ENCODE assay signal across 28 mouse cellular contexts in genomic region chr2:160848186-160848585, GRCm38 (mm10). TPM values are rescaled to one million over a fixed set of nuclear protein-coding genes. Genes with fewer than 3 reads are reported as not detected.
A peak's percentile ranks its signal among the peaks of the same experiment; 100 is the strongest.
DNase-seq lines count a peak whose midpoint lies in the region; ATAC-seq and TF ChIP-seq lines count a peak whose summit lies in the region.
"Had no signal": no experiment of that assay in that cellular context is flagged by ENCODE, and none has a peak within 500 bp of the region (broad histone marks: within the 10 kb centered on the region; RNA-seq: fewer than 3 reads in every experiment).

No protein-coding gene starts in this region.

- peak; percentile 92 for DNase-seq in heart, adult 11 months
- DNase-seq in heart, postnatal 10 days = peak; percentile 20 to 26
- DNase-seq in heart, postnatal 25 days (ENCODE audit: low spot score) = no peak
- peak; percentile 70 for DNase-seq in liver, adult 2 months (ENCODE audit: extremely low read depth, low read depth, low spot score)
- peak; percentile 54 for DNase-seq in skeletal muscle tissue, adult 2 months (ENCODE audit: low read depth, low spot score)
- no peak for DNase-seq in embryonic facial prominence, embryonic 10.5 days (ENCODE audit: low spot score)
- DNase-seq: adrenal gland, adult 2 months; adrenal gland, postnatal 14 days; cerebellum, adult 11 months; cerebellum, adult 2 months; cerebellum, adult 9-11 months; cerebellum, postnatal 25 days; gastrocnemius, postnatal 14 days had no signal

- no peaks in the 10 kb centered on the region for H3K9me3 ChIP-seq in heart, embryonic 11.5 days (replicated peaks; ENCODE audit: control insufficient read depth, low read length)
- H3K9me3 ChIP-seq in liver, embryonic 12.5 days (replicated peaks) = no peaks in the 10 kb centered on the region
- H3K9me3 ChIP-seq in embryonic facial prominence, embryonic 10.5 days = no peaks in the 10 kb centered on the region
- H3K9me3 ChIP-seq: embryonic facial prominence, embryonic 13.5 days; forebrain, embryonic 12.5 days; forebrain, embryonic 15.5 days; heart, embryonic 10.5 days; heart, embryonic 15.5 days; hindbrain, embryonic 10.5 days; hindbrain, embryonic 13.5 days; intestine, embryonic 15.5 days had no signal

- 80% methylated on average over 2 of the region's 2 CpGs for whole genome bisulfite sequencing in heart, embryonic 11.5 days (ENCODE audit: insufficient replicate concordance)
- WGBS in liver, adult 2 months = 32% methylated on average over 2 of the region's 2 CpGs
- WGBS in liver, embryonic 12.5 days (ENCODE audit: insufficient replicate concordance) = 68% methylated on average over 2 of the region's 2 CpGs
- 81% methylated on average over 2 of the region's 2 CpGs for WGBS in embryonic facial prominence, embryonic 10.5 days

- intact Hi-C loops in heart, postnatal 10 days (cut with DNase I) = no loop called here
- intact Hi-C loops in heart, postnatal 25 days (cut with DNase I) = no loop called here

- H3K79me2 ChIP-seq in liver, adult 2 months (ENCODE audit: control insufficient read depth, insufficient read depth, low read length) = peaks cover 37% of the 10 kb centered on the region; the same call in 1 of the 2 replicates

- no peak overlapping the region for H3K4me2 ChIP-seq in heart, embryonic 11.5 days
- H3K4me2 ChIP-seq in liver, embryonic 12.5 days = no peak overlapping the region
- H3K4me2 ChIP-seq: embryonic facial prominence, embryonic 13.5 days; forebrain, embryonic 12.5 days; forebrain, embryonic 15.5 days; heart, embryonic 15.5 days; hindbrain, embryonic 13.5 days; intestine, embryonic 15.5 days had no signal

- H3K36me3 ChIP-seq in heart, embryonic 11.5 days (ENCODE audit: control insufficient read depth, insufficient read depth, low read length) = no peaks in the 10 kb centered on the region
- H3K36me3 ChIP-seq in liver, adult 2 months (ENCODE audit: control insufficient read depth, insufficient read depth, low read length) = peaks cover 3% of the 10 kb centered on the region; the same call in 1 of the 2 replicates
- no peaks in the 10 kb centered on the region for H3K36me3 ChIP-seq in liver, embryonic 12.5 days
- H3K36me3 ChIP-seq in embryonic facial prominence, embryonic 10.5 days (replicated peaks) = no peaks in the 10 kb centered on the region
- H3K36me3 ChIP-seq: embryonic facial prominence, embryonic 13.5 days; forebrain, embryonic 12.5 days; forebrain, embryonic 15.5 days; heart, embryonic 10.5 days; heart, embryonic 15.5 days; hindbrain, embryonic 10.5 days; hindbrain, embryonic 13.5 days; intestine, embryonic 15.5 days had no signal

- H3K4me3 ChIP-seq in heart, embryonic 11.5 days (ENCODE audit: low read depth, low read length) = no peak overlapping the region
- no peak overlapping the region for H3K4me3 ChIP-seq in liver, adult 2 months (ENCODE audit: insufficient read depth, low read depth, low read length)
- H3K4me3 ChIP-seq in liver, embryonic 12.5 days = no peak overlapping the region
- no peak overlapping the region for H3K4me3 ChIP-seq in embryonic facial prominence, embryonic 10.5 days
- H3K4me3 ChIP-seq: embryonic facial prominence, embryonic 13.5 days; erythroblast, embryonic 14.5 days; forebrain, embryonic 12.5 days; forebrain, embryonic 15.5 days; heart, embryonic 10.5 days; heart, embryonic 15.5 days; hindbrain, embryonic 10.5 days; hindbrain, embryonic 13.5 days; intestine, embryonic 15.5 days had no signal

- H3K9ac ChIP-seq in heart, embryonic 11.5 days (ENCODE audit: low read depth, low read length) = no peak overlapping the region
- peak overlapping the region; percentile 17; the same call in 1 of the 2 replicates for H3K9ac ChIP-seq in liver, adult 2 months (ENCODE audit: low read depth, low read length)
- H3K9ac ChIP-seq in liver, embryonic 12.5 days = no peak overlapping the region
- H3K9ac ChIP-seq: embryonic facial prominence, embryonic 13.5 days; forebrain, embryonic 12.5 days; forebrain, embryonic 15.5 days; heart, embryonic 15.5 days; hindbrain, embryonic 13.5 days; intestine, embryonic 15.5 days had no signal

- H3K27ac ChIP-seq in heart, embryonic 11.5 days (ENCODE audit: low read depth, low read length) = no peak overlapping the region
- peak overlapping the region; percentile 65 for H3K27ac ChIP-seq in liver, adult 2 months (replicated peaks; ENCODE audit: insufficient read depth, low read depth, low read length)
- no peak overlapping the region for H3K27ac ChIP-seq in liver, embryonic 12.5 days
- no peak overlapping the region for H3K27ac ChIP-seq in embryonic facial prominence, embryonic 10.5 days (replicated peaks)
- H3K27ac ChIP-seq: embryonic facial prominence, embryonic 13.5 days; forebrain, embryonic 12.5 days; forebrain, embryonic 15.5 days; heart, embryonic 10.5 days; heart, embryonic 15.5 days; hindbrain, embryonic 10.5 days; hindbrain, embryonic 13.5 days; intestine, embryonic 15.5 days had no signal

- no peak for TF ChIP-seq CTCF in liver, adult 2 months (IDR thresholded peaks at IDR 0.05; ENCODE audit: low read depth, low read length)

- no peaks in the 10 kb centered on the region for H3K27me3 ChIP-seq in heart, embryonic 11.5 days (ENCODE audit: control insufficient read depth, insufficient read depth, low read length)
- H3K27me3 ChIP-seq in liver, adult 2 months (ENCODE audit: control insufficient read depth, insufficient read depth, low read length) = no peaks in the 10 kb centered on the region
- H3K27me3 ChIP-seq in liver, embryonic 12.5 days (replicated peaks) = no peaks in the 10 kb centered on the region
- H3K27me3 ChIP-seq in embryonic facial prominence, embryonic 10.5 days (replicated peaks; ENCODE audit: low read depth, poor library complexity, severe bottlenecking) = no peaks in the 10 kb centered on the region
- H3K27me3 ChIP-seq: embryonic facial prominence, embryonic 13.5 days; forebrain, embryonic 12.5 days; forebrain, embryonic 15.5 days; heart, embryonic 15.5 days; hindbrain, embryonic 13.5 days; intestine, embryonic 15.5 days had no signal

- no peak for TF ChIP-seq POLR2A in liver, adult 2 months (IDR thresholded peaks at IDR 0.05; ENCODE audit: extremely low read depth, insufficient read depth, low read length)

- ATAC-seq in heart, embryonic 11.5 days (replicated peaks; ENCODE audit: insufficient number of reproducible peaks, low FRiP score, low TSS enrichment) = no peak
- no peak for ATAC-seq in liver, embryonic 12.5 days
- ATAC-seq: CD4-positive, CD25-positive, alpha-beta regulatory T cell, adult 4 months; forebrain, embryonic 15.5 days; hindbrain, embryonic 16.5 days; intestine, embryonic 15.5 days had no signal

- no peaks in the 10 kb centered on the region for H3K4me1 ChIP-seq in heart, embryonic 11.5 days (ENCODE audit: control insufficient read depth, insufficient read depth, low read length)
- peaks cover 37% of the 10 kb centered on the region for H3K4me1 ChIP-seq in liver, adult 2 months (ENCODE audit: control insufficient read depth, insufficient read depth, low read length)
- no peaks in the 10 kb centered on the region for H3K4me1 ChIP-seq in liver, embryonic 12.5 days
- no peaks in the 10 kb centered on the region for H3K4me1 ChIP-seq in embryonic facial prominence, embryonic 10.5 days
- H3K4me1 ChIP-seq: embryonic facial prominence, embryonic 13.5 days; forebrain, embryonic 12.5 days; forebrain, embryonic 15.5 days; heart, embryonic 10.5 days; heart, embryonic 15.5 days; hindbrain, embryonic 10.5 days; hindbrain, embryonic 13.5 days; intestine, embryonic 15.5 days had no signal

RNA-seq across cellular contexts. Expression of gene Zhx3, which starts 24.6 kb away (rescaled TPM):
- 5.1 and 6.2 TPM in 2 replicates for polyA plus RNA-seq in heart, embryonic 11.5 days (2014; fragmentation: Nextera tagmentation; extraction: Ambion mirVana)
- 10 to 100 TPM; 39.1 to 56.8 TPM for total RNA-seq in heart, postnatal 10 days (2021)
- 10 to 100 TPM; 37.5 to 43.6 TPM for total RNA-seq in heart, postnatal 25 days (2021)
- 33.5 and 45.3 TPM in 2 replicates for total RNA-seq in liver, adult 2 months (2014; rRNA removed)
- 11.9 and 12.3 TPM in 2 replicates for polyA plus RNA-seq in liver, adult 2 months (2012; rRNA removed)
- 2.9 and 3.1 TPM in 2 replicates for polyA plus RNA-seq in liver, embryonic 12.5 days (2016; fragmentation: Nextera tagmentation; extraction: Ambion mirVana)
- polyA plus RNA-seq in embryonic facial prominence, embryonic 10.5 days (2016; fragmentation: Nextera tagmentation; extraction: Ambion mirVana) = 6.7 and 7.6 TPM in 2 replicates

RNA-seq across cellular contexts. Expression of gene Lpin3, which starts 32.3 kb away (rescaled TPM):
- polyA plus RNA-seq in heart, embryonic 11.5 days (2014; fragmentation: Nextera tagmentation; extraction: Ambion mirVana) = 0.83 and 1.1 TPM in 2 replicates
- total RNA-seq in heart, postnatal 10 days (2021) = 1 to 10 TPM; 2.3 to 5.1 TPM
- total RNA-seq in heart, postnatal 25 days (2021) = 1 to 10 TPM; 3.7 to 5.1 TPM
- 2.8 and 4.0 TPM in 2 replicates for total RNA-seq in liver, adult 2 months (2014; rRNA removed)
- polyA plus RNA-seq in liver, adult 2 months (2012; rRNA removed) = 2.7 and 3.6 TPM in 2 replicates
- polyA plus RNA-seq in liver, embryonic 12.5 days (2016; fragmentation: Nextera tagmentation; extraction: Ambion mirVana) = 0.98 and 1.1 TPM in 2 replicates
- polyA plus RNA-seq in embryonic facial prominence, embryonic 10.5 days (2016; fragmentation: Nextera tagmentation; extraction: Ambion mirVana) = 1.4 and 2.0 TPM in 2 replicates
- total RNA-seq: common myeloid progenitor, adult 5-6 weeks; granulocyte monocyte progenitor cell, adult 5-6 weeks had no signal
- polyA plus RNA-seq: erythroblast, embryonic 14.5 days had no signal

Comparison
In these comparisons a context has a peak if more than half of its experiments do, and no peak if none do; other contexts are left out.
1. DNase-seq: peak in heart, adult 11 months (single experiment), heart, postnatal 10 days (2 of 2), liver, adult 2 months (single experiment) and skeletal muscle tissue, adult 2 months (single experiment); none in heart, postnatal 25 days (single experiment) and embryonic facial prominence, embryonic 10.5 days (single experiment).